Mouse (Mus musculus) ES-E14 (cell line): ENCODE results near the gene H2-Eb1.

Experiments used
- CHD2 ChIP-seq: IDR thresholded peaks from 2 replicates; pipeline ENCODE4 v1.6.1; 2014; ENCODE audit warnings: mild to moderate bottlenecking, low read depth, low read length, inconsistent platforms
- ZNF384 ChIP-seq: IDR thresholded peaks from 2 replicates; pipeline ENCODE4 v1.6.1; 2012; ENCODE audit warnings: low read depth, low read length, inconsistent platforms

- TF ChIP-seq CHD2 = no peak
- TF ChIP-seq ZNF384 = no peak
Measured at GRCm38 (mm10) chr17:34354539-34354938, 48.9 kb downstream of the H2-Eb1 start, which contains the start of gene Btnl2.
